Mouse (Mus musculus) E14TG2a.4 (cell line): ENCODE results near the gene Plbd1.

Experiments
- CTCF ChIP-seq: conservative IDR thresholded peaks from 2 replicates; pipeline ENCODE4 v1.5.1; 2014; ENCODE audit warnings: low read length
- NANOG ChIP-seq: IDR thresholded peaks from 2 replicates; pipeline ENCODE4 v1.6.1; 2014; ENCODE audit warnings: borderline replicate concordance, low read length, mixed read lengths
- POU5F1 ChIP-seq: IDR thresholded peaks from 2 replicates; pipeline ENCODE4 v1.6.1; 2014; ENCODE audit warnings: low read length, borderline replicate concordance

DNA sequence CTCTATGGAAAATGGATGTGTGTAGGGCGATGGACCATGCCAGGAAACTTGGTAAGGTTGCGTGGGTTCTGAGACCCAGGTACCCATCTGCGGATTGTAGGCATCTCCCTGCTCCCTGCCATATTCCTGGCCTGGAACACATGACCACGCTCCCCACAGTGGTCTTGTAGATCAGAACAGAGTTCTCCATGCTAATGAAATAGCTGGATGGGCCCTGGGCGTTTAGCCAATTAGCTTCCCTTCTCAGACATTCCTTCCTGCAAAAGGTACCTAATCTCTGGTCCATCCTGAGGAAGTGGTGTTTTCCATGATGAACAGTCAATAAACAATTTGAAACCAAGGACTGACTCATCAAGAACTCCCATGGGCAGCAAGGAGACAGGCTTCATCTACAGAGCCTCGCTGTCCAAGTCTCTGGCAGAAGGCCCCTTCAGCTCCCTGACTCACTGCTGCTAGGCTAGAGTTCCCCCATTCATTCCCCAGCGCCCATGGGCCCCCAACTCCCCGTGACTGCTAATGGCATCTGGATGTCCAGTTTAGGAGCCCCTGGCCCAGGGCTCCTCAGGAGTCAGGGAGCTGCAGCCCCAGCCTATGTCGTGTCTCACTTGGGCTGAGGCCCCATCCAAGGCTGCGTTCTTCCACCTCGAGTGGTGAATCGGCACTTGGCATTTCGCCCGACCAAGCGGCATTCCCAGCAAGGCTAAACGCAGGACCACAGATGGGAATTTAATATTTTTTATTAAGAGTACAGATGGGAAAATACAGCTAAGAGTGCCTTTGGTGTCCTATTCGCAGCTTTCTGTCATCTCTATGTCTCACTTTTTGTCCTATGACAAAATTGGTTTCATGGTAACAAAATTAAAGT lies 50.1 kb downstream of the Plbd1 start:
- TF ChIP-seq CTCF = no peak
- no peak for TF ChIP-seq POU5F1
- TF ChIP-seq NANOG = no peak
